Mouse (Mus musculus) hindbrain, embryonic 16.5 days (tissue): ENCODE data around the gene Ccdc77. TPM values are rescaled to one million over a fixed set of nuclear protein-coding genes. Genes with fewer than 3 reads are reported as not detected.

Source experiments
- ATAC-seq: fragments of 200-750 bp; cut with Nextera tagmentation; 2 replicates; pipeline ENCODE4 v1.8.0; 2017; ENCODE audit warnings: moderate TSS enrichment, moderate library complexity
- H3K27ac ChIP-seq: fragments of 300-500 bp; sonication (generic); 2 replicates; pipeline ENCODE4 v1.5.1; 2014; ENCODE audit warnings: low read depth, mild to moderate bottlenecking, control low read depth, low read length, moderate library complexity
- H3K27me3 ChIP-seq: fragments of 300-500 bp; sonication (generic); replicated peaks from 2 replicates; pipeline ENCODE4 v1.6.1; 2014; ENCODE audit warnings: low read length; ENCODE audit not compliant: control insufficient read depth, insufficient read depth
- H3K36me3 ChIP-seq: fragments of 300-500 bp; sonication (generic); 2 replicates; pipeline ENCODE4 v1.6.1; 2014; ENCODE audit warnings: mild to moderate bottlenecking, low read length, moderate library complexity, mixed read lengths; ENCODE audit not compliant: control insufficient read depth, insufficient read depth
- H3K4me1 ChIP-seq: fragments of 300-500 bp; sonication (generic); 2 replicates; pipeline ENCODE4 v1.6.1; 2014; ENCODE audit warnings: low read depth, low read length; ENCODE audit not compliant: control insufficient read depth, insufficient read depth
- H3K4me2 ChIP-seq: fragments of 300-500 bp; sonication (generic); 2 replicates; pipeline ENCODE4 v1.6.1; 2014; ENCODE audit warnings: mild to moderate bottlenecking, low read length, control low read depth, moderate library complexity
- H3K4me3 ChIP-seq: fragments of 300-500 bp; sonication (generic); 2 replicates; pipeline ENCODE4 v1.5.1; 2014; ENCODE audit warnings: mild to moderate bottlenecking, low read length, control low read depth, moderate library complexity
- H3K9ac ChIP-seq: fragments of 300-500 bp; sonication (generic); 2 replicates; pipeline ENCODE4 v1.6.1; 2014; ENCODE audit warnings: low read depth, mild to moderate bottlenecking, control low read depth, low read length, moderate library complexity
- H3K9me3 ChIP-seq: fragments of 300-500 bp; sonication (generic); 2 replicates; pipeline ENCODE4 v1.6.1; 2014; ENCODE audit warnings: mild to moderate bottlenecking, low read length, moderate library complexity; ENCODE audit not compliant: control insufficient read depth
- WGBS: fragments of 180-500 bp; shearing (Covaris S2); extraction: QIAGEN DNeasy Blood & Tissue Kit; methylation state at CpG from one replicate; pipeline ENCODE4 v1.1.7; 2014; 5-methylcytosine and 5-hydroxymethylcytosine counted together
- polyA plus RNA-seq: library from polyadenylated mRNA; unstranded; fragments of >200 nt; fragmentation: Nextera tagmentation; extraction: Ambion mirVana; gene quantifications from 2 replicates; pipeline ENCODE4 v1.2.1, GENCODE M21; 2015

The Ccdc77 gene
- polyA plus RNA-seq, 1 experiment from 2014 or later, result 11.7 TPM

DNA sequence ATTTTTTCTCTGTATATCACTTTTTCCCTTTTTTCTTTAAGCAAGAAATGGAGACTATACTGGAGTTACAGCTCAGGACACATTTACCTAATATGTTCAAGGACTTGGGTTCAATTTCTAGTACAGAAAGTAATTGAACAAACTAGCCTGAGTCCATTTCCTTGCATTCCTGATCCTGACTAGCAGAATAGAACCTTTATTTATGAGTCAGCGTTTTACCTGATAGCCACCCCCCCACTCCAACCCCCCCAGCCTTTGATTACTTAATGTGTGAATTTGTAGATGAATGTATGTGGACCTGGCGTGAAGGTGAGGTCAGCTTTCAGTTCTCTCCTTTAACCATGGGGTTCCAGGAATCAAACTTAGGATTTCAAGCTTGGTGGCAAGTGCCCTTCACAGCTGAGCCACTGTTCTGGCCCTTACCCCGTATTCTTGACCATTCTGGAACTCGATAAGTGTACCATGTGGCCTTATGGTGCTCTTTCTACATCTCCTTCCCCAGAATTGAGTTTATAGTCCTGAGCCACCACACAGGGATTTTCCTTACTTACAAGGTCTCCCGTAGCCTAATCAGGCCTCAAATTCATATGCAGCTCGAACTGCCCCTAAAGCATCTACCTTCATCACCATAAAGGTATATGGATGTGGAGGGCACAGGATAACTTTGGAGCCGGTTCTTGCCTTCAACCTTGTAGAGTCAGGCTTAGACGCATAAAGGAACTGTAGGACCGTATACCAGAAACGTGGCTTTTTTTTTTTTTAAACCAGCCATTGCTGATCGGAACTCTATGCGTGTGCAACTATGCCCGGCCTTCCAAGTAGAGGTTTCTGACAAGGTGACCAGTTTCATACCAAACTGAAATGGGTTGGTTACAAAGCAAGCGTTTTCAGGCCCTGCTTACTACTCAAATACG lies 1.1 kb downstream of the Ccdc77 start:
- no peak for ATAC-seq
- peak overlapping the region; percentile 88 for H3K9ac ChIP-seq
- H3K27ac ChIP-seq, result peak overlapping the region; percentile 92
- 30% methylated on average over 15 of the region's 15 CpGs for WGBS
- peak overlapping the region; percentile 88 for H3K4me3 ChIP-seq
- peaks cover 15% of the 10 kb centered on the region for H3K4me1 ChIP-seq
- no peaks in the 10 kb centered on the region for H3K9me3 ChIP-seq
- peaks cover 4% of the 10 kb centered on the region; the same call in 1 of the 2 replicates for H3K36me3 ChIP-seq
- peak overlapping the region; percentile 75 for H3K4me2 ChIP-seq
- H3K27me3 ChIP-seq, result no peaks in the 10 kb centered on the region

DNA sequence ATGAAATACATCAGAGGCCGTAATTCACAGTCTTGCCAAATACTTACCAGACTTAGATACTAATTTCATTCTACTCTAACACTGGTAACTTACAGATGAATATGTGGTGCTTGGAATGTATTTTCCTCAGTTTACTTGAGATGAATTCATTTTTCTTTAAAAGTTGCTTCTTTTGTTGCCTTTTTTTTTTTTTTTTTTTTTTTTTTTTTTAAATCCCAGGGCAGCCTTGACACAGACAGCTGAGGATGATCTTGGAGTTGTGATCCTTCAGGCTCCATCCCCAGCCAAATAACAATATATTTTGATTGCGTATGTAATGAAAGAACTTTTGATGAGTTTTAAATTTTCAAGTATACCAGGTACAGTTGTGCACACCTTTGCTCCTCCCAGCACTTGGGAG lies 2.0 kb downstream of the Ccdc77 start:
- no peaks in the 10 kb centered on the region for H3K9me3 ChIP-seq
- WGBS, result 97% methylated on average over 2 of the region's 2 CpGs
- H3K4me2 ChIP-seq, result no peak overlapping the region
- H3K4me3 ChIP-seq, result no peak overlapping the region
- H3K4me1 ChIP-seq, result peaks cover 15% of the 10 kb centered on the region
- no peak overlapping the region for H3K9ac ChIP-seq
- no peaks in the 10 kb centered on the region for H3K27me3 ChIP-seq
- H3K27ac ChIP-seq, result no peak overlapping the region
- H3K36me3 ChIP-seq, result no peaks in the 10 kb centered on the region
- no peak for ATAC-seq

DNA sequence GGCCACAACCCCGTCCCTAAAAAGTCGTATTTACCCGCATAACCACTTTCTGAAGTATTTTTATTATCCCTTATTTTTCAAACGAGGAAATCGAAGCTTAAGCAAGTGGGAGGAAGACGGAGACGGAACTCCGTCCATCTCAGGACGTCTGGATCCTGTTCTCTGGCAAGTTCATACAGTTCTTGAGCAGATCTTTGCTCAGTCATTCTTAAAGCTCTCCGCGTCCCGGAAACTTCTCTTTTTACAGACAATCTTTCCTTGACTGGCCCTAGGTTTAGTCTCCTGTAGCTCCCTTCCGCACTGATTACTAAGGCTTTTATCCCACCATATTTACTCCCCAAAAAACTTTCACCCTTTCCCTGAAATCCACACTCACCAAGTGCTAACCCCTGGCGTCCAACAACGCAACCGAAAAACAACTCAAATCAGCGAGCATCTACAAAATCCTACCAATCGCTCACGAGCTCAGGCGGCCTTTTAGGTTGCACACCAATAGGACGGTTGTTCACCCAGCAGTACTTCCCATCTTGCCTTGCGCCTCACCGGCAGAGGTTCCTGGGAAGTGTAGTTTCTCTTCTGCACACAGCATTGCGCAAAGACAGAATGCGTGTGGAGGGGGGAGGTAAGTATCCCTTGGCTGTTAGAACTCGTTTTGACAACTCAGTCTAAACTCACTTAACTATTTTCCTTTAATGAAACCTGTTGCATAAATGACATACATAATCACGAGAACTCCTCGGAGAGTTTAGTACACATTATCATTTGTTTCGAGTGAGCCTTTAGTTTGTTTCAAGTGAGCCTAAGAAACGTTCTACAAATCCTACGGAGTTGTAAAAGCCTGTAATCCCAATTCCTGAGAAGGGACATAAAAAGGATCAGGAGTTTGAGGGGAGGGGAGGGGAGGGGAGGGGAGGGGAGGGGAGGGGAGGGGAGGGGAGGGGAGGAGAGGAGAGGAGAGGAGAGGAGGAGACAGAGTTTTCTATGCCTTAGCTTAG lies 6.9 kb downstream of the Ccdc77 start:
- Histone ChIP-seq H3K9me3 (no peaks in the 10 kb centered on the region), H3K27me3 (no peaks in the 10 kb centered on the region), H3K4me1 (peaks cover 6% of the 10 kb centered on the region), H3K4me2 (peak overlapping the region; percentile 86), H3K27ac (peak overlapping the region; percentile 55; the same call in 1 of the 2 replicates), H3K4me3 (peak overlapping the region; percentile 59), H3K9ac (peak overlapping the region; percentile 56), H3K36me3 (no peaks in the 10 kb centered on the region)
- 2% methylated on average over 31 of the region's 31 CpGs for WGBS
- peak; percentile 99 for ATAC-seq

DNA sequence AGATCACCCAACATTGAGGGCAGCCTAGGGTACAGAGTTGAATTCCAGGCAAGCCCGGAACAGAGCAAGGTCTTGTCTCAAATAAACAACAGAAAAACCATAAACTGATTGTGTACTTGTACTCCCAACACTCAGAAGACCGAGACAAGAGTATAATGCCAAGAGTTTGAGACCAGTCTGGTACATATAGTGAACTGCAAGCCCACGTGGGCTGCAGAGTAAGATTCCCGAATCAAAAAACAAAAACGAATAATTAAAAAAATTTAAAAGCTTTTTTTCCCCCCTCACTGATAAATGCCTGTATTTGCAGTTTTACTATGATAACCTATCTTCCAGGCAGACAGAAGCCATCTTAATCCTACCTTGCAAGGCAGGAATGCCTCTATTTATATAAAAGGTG lies 7.7 kb downstream of the Ccdc77 start:
- 42% methylated on average over 5 of the region's 5 CpGs for WGBS
- no peak overlapping the region for H3K27ac ChIP-seq

GRCm38 (mm10) chr6:120349018-120349417 lies 15.2 kb downstream of the Ccdc77 start:
- no peak overlapping the region for H3K9ac ChIP-seq
- H3K4me1 ChIP-seq, result no peaks in the 10 kb centered on the region
- no peaks in the 10 kb centered on the region for H3K9me3 ChIP-seq
- H3K27ac ChIP-seq, result no peak overlapping the region
- ATAC-seq, result no peak
- WGBS, result 96% methylated on average over 3 of the region's 3 CpGs
- H3K4me2 ChIP-seq, result no peak overlapping the region
- H3K27me3 ChIP-seq, result no peaks in the 10 kb centered on the region
- H3K4me3 ChIP-seq, result no peak overlapping the region
- peaks cover 7% of the 10 kb centered on the region; the same call in 1 of the 2 replicates for H3K36me3 ChIP-seq

More for the DNA sequence above, 7.7 kb downstream of the Ccdc77 start:
- no peaks in the 10 kb centered on the region for H3K27me3 ChIP-seq
- peak overlapping the region; percentile 56; the same call in 1 of the 2 replicates for H3K9ac ChIP-seq
- H3K4me3 ChIP-seq, result peak overlapping the region; percentile 59
- H3K4me1 ChIP-seq, result peaks cover 6% of the 10 kb centered on the region
- no peaks in the 10 kb centered on the region for H3K9me3 ChIP-seq
- no peak for ATAC-seq
- H3K36me3 ChIP-seq, result no peaks in the 10 kb centered on the region
- peak overlapping the region; percentile 86 for H3K4me2 ChIP-seq

- Histone ChIP-seq H3K9ac (no peak overlapping the region), H3K4me1 (no peaks in the 10 kb centered on the region), H3K27ac (no peak overlapping the region), H3K27me3 (no peaks in the 10 kb centered on the region), H3K9me3 (no peaks in the 10 kb centered on the region), H3K36me3 (peaks cover 7% of the 10 kb centered on the region; the same call in 1 of the 2 replicates), H3K4me3 (no peak overlapping the region), H3K4me2 (no peak overlapping the region)
- no peak for ATAC-seq
- WGBS, result 52% methylated on average over 1 of the region's 1 CpGs
Observed at GRCm38 (mm10) chr6:120343992-120344391, 20.2 kb downstream of the Ccdc77 start.

- Histone ChIP-seq H3K4me2 (no peak overlapping the region), H3K4me1 (no peaks in the 10 kb centered on the region), H3K4me3 (no peak overlapping the region), H3K9me3 (no peaks in the 10 kb centered on the region), H3K36me3 (peaks cover 20% of the 10 kb centered on the region), H3K27me3 (no peaks in the 10 kb centered on the region), H3K9ac (no peak overlapping the region), H3K27ac (no peak overlapping the region)
- 77% methylated on average over 2 of the region's 2 CpGs for WGBS
- ATAC-seq, result no peak
Observed at GRCm38 (mm10) chr6:120332351-120332750, 31.8 kb downstream of the Ccdc77 start.

DNA sequence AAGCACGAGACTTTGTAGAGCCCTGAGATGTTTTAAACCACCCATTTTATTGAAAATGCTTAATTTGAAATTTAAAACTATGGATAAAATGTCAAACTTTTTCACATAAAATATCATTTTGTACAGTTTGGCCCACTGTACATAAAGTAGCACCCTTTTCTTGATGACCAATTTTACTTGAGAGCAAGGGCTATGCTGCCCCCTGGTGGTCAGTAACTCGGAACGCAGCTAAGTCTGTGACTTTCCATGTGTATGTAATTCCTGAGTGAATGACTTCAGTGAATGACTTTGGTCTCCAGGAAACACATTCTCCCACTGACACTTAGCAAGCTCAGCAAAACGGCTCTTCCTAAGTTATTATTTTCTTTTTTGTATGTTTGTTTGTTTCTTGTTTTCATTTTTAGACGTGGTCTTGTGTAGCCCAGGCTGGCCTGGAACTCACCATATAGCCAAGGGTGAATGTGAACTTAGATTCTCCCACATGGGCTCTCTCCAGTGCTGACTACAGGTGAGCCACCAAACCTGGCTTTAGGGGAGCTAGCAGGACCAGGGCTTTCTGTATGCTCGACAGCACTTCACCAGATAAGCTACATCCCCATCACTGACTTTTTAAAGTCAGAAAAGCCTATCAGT lies 39.8 kb downstream of the Ccdc77 start:
- no peak overlapping the region for H3K4me3 ChIP-seq
- H3K36me3 ChIP-seq, result peaks cover 6% of the 10 kb centered on the region; the same call in 1 of the 2 replicates
- H3K9me3 ChIP-seq, result no peaks in the 10 kb centered on the region
- no peak overlapping the region for H3K9ac ChIP-seq
- 31% methylated on average over 6 of the region's 6 CpGs for WGBS
- no peak overlapping the region for H3K27ac ChIP-seq
- no peaks in the 10 kb centered on the region for H3K27me3 ChIP-seq
- peak; percentile 73; the same call in 1 of the 2 replicates for ATAC-seq
- H3K4me1 ChIP-seq, result no peaks in the 10 kb centered on the region
- no peak overlapping the region for H3K4me2 ChIP-seq
